Mouse (Mus musculus) cerebellum, adult 11-12 months (tissue): ENCODE data around the gene Hist1h4a.
"Not testable (repeated sequence)": the region's sequence is repeated elsewhere in the genome, so short reads cannot be mapped to it uniquely, and the experiment has no call there.

ENCODE experiments used
- DNase-seq: peaks from one replicate; pipeline ENCODE4 v3.0.0; 2022

Gene Hist1h4a

GRCm38 (mm10) chr13:23760972-23761864 lies at the start of gene Hist1h4a:
TSS of gene Hist1h4a (minus strand) at chr13:23761230.
- peak; percentile 99 for DNase-seq

DNA sequence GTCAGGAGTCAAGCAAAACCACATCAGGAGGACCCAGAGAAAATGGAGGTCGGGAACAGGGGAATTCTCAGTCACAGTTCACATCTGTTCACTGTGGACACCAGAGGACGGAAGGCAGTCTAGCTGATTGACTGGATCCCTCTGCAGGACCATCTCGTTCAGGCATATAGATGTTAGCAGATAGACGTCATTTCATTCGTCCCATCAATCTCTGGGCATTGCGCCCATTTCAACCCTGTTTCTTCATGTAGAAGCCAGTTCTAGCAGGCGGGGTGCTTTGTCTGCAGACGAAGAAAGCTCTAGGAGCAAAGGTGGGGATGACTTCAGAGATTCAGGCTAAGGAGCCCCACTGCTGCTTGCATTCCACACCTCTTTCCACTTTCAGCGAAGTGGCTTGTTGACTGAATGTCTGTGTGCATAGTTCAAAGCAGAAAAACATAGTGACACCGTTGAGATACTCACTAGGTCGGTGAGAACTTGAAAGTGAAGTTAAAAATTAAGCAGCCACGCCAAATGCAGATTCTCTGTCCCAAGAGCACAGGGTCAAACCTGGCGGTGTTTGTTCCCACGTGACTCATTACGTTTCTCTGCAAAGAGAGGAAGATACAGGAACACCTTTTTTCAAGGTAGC lies 45.5 kb upstream of the Hist1h4a start, which contains the start of gene Slc17a2:
Slc17a2 (plus strand) TSS at position 572 of the 631 bp plus-strand sequence.
- DNase-seq = no peak

DNA sequence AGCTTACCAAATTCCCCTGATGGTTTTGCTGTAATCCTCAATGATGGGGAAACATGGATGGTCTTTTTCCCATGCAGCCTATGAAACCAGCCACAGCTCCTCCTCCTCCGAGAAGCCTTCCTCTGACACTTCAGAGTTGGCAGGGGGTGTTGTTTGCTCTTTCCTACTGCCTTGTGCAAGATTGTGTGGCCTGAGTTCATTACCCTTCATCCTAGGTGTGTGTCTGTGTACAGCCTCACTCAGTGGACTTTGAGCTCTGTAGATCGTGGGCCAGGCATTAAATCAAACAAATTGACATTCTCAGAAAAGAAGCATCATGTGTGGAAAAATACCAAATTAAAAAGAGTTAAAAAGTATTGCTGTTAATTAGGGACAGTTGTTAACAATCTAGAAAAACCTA lies 43.5 kb upstream of the Hist1h4a start:
- no peak for DNase-seq

GRCm38 (mm10) chr13:23799405-23799804 lies 38.4 kb upstream of the Hist1h4a start:
- no peak for DNase-seq

DNA sequence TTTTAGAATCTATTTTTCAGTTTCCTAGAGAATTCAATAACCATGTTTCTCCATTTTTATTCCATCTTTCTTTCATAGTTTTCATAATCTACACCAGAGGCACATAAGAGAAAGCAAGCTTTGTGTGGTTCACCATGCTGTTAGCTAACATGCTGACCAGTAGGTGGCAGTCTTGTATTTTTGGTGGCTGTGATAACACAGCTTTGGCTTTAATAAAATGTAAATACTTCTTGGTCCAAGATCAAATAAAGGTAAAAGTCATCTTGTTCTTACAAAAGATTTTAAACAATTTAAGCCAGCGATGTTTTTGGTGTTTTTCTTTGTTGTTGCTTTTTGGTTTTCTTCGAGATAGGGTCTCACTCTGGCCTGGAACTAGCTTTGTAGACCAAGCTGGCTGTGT lies 31.5 kb upstream of the Hist1h4a start:
- peak; percentile 8 for DNase-seq

- DNase-seq = no peak
Observed at GRCm38 (mm10) chr13:23779025-23779424, 18.0 kb upstream of the Hist1h4a start.

- no peak for DNase-seq
Observed at GRCm38 (mm10) chr13:23778339-23778738, 17.3 kb upstream of the Hist1h4a start.

DNA sequence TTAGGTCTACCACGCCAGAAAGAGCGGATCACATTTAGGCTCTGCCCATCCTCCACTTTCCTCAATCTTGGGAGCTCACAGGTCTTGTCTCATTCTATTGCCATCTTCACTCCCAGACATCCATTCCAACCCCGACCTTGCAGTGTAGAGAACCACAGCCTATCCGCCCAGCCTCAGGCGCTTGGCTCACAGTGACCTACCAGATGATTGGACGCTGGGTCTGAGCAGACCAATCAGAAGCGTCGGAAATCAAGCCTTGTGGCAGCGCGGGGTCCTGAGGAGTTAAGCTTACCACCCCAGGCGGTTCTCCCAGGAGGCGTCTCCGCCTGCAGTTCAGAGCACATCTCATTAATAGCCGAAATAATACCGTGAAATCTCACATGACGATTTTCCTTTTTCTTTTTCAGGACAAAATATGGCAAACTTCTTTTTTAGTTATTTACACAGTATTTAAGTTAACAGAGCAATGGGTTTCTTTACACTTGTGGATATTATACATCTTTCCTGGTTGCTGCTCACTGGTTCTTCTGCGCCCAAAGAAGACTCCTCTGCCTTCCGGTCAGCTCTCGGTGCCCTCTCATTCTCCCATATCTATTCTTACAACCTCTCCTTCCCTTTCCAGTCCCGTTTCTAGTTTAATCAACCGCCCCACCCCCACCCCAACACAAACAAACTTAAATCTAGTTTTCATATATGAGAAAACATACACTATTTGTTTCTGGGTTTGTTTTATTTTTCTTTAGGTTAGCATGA lies 11.7 kb upstream of the Hist1h4a start:
- DNase-seq = no peak

DNA sequence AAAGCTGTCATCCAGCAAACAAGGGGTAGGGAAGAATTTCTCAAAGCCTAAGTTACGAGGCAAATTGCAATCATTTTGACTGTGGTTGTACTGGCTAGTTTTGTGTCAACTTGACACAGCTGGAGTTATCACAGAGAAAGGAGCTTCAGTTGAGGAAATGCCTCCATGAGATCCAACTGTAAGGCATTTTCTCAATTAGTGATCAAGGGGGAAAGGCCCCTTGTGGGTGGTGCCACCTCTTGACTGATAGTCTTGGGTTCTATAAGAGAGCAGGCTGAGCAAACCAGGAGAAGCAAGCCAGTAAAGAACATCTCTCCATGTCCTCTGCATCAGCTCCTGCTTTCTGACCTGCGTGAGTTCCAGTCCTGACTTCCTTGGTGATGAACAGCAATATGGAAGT lies 8.6 kb upstream of the Hist1h4a start, which contains the start of gene Trim38:
Trim38 (plus strand) TSS at position 301 of the 400 bp plus-strand sequence.
- DNase-seq = not testable (repeated sequence)

DNA sequence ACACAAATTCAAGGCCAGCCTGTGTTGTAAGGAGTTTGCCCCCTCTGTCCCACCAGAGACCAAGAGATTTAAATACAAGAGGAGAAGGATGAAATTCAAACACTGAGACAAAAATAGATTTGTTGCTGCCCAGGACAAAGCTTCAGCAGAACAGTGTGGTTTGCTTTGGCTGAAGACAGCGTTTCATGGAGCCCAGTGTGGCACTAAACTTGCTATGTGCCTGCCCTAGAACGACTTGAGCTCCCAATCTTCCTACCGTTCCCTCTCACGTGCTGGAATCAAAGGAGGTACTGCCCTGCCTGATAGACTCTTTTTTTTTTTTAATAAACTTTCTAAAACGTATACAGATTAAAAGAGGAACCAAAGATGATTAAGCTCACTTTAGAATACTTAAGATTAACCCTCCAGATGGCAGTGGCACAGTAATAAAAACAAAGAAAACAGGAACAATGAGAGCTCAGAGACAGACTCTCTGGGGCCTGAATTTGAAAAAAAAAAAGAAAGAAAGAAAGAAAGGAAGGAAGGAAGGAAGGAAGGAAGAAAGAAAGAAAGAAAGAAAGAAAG lies 7.9 kb upstream of the Hist1h4a start:
- no peak for DNase-seq

DNA sequence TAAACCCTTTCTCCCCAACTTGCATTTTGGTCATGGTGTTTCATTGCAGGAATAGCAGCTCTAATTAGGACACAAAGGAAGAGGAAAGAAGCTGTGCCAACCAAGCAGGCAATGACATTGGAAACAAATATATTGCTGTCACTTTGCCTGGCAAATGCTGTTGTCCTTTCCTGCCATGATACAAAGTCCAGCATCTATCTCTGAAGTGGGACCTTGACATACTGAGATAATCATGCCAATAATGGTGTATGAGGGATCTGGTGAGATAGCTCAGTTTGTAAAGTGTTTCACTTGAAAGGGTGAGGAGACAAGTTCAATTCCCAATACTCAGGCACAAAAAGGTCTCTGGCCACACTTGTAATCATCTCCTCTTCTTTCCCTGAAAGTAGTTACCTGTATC lies 5.7 kb upstream of the Hist1h4a start:
- DNase-seq = no peak

DNA sequence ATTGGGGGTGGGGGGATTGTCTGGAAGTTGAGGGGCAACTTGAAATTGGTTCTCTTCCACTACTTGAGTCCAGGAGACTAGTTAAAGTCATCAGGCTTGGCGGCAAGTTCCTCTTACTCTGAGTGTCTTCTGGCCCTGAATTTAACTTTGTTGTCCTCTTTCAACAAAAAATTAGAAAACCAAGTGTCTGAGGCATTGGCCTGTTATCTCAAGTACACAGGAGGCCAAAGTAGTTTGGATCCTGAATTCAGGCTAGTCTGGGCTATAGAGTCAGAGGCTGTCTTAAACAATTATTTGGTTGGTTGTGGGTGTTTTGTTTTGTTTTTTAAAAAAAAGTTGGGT lies 4.1 kb upstream of the Hist1h4a start:
- no peak for DNase-seq

- no peak for DNase-seq
Observed at GRCm38 (mm10) chr13:23764324-23765171, 3.5 kb upstream of the Hist1h4a start.

DNA sequence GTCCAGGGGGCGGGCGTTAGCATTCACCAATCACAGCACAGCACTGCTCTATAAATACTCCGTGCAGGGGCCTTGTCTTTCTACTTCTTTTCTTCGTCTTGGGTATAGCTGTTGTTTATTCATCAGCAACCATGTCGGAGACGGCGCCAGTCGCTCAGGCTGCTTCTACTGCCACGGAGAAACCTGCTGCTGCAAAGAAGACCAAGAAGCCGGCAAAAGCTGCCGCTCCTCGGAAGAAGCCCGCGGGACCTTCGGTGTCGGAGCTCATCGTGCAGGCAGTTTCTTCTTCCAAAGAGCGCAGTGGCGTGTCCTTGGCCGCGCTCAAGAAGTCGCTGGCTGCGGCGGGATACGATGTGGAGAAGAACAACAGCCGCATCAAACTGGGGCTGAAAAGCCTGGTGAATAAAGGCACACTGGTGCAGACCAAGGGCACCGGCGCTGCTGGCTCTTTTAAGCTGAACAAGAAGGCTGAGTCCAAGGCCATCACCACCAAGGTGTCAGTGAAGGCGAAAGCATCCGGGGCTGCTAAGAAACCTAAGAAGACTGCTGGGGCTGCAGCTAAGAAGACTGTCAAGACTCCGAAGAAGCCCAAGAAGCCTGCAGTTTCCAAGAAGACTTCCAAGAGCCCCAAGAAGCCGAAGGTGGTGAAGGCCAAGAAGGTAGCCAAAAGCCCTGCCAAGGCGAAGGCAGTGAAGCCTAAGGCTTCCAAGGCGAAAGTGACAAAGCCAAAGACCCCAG lies 2.7 kb upstream of the Hist1h4a start, which contains the start of gene Hist1h1a:
Hist1h1a (plus strand) TSS at position 81 of the 738 bp plus-strand sequence.
- DNase-seq = peak; percentile 79

DNA sequence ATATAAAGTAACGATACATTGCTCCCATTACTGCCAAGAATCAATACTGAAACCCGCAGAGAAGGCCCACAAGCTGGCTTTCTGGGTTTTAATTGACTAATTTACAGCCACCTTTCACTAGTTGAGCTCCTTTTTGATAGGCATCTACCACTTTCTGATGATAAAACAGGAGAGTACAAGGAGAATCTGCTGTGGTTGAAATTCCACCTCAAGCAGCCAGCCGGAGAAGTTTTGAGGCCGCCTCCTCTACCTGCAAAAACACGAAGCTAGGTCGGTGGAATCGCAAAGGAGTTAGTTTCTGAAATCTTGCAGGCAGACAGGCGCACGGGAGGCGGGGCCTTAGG lies 2.2 kb upstream of the Hist1h4a start:
- DNase-seq = no peak

DNA sequence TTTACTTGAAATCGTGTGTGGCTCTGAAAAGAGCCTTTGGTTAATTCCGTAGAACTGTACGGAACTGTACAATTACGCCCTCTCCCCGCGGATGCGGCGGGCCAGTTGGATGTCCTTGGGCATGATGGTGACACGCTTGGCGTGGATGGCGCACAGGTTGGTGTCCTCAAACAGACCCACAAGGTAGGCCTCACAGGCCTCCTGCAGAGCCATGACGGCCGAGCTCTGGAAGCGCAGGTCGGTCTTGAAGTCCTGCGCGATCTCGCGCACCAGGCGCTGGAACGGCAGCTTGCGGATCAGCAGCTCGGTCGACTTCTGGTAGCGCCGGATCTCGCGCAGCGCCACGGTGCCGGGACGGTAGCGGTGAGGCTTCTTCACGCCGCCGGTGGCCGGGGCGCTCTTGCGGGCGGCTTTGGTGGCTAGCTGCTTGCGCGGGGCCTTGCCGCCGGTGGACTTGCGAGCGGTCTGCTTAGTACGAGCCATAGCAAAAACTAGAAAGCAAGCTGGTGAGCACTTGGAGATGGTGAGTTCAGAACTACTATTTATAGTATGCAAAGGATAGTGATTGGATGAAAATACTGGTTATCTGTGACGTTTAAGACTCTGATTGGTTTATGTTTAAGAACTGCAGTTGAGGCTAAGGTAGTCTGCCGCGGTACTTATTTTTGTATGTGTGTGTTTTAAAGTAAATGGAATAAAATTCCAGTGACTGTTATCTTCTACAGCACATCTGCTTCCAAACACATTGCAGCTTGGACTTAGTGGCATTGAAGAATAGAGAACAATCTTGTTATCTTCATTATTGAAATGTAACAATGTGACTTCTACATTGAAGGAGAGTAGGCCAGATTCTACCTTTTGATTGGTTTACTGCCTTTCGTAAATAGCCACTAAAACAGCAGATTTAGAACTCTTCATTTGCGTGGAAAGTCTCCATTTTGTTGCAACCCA lies 1.1 kb upstream of the Hist1h4a start, which contains the start of gene Hist1h3a:
Hist1h3a (minus strand) TSS at position 516 of the 951 bp plus-strand sequence.
- peak; percentile 80 for DNase-seq

- DNase-seq = no peak
Observed at GRCm38 (mm10) chr13:23760240-23760971, 624 bp downstream of the Hist1h4a start.

DNA sequence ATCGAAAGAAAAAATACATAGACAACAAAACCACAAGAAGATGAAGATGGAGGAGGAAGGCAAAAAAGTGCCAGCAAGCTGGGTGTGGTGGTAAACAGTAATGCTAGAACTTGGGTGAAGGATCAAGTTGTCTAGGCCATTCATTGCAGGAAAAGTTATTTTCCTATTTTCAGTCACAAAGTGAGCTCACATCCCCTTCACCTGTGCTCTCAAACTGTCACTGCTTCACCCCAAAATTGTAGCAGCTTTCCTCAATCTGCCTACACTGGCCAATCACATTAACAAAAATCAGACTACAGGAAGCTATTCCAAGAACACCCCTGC lies 1.2 kb downstream of the Hist1h4a start:
- DNase-seq = peak; percentile 15

GRCm38 (mm10) chr13:23759251-23759771 lies 1.7 kb downstream of the Hist1h4a start:
- DNase-seq = no peak
